Mouse (Mus musculus) intestine, embryonic 14.5 days (tissue): ENCODE results near the gene Dmbt1. TPM values are rescaled to one million over a fixed set of nuclear protein-coding genes. Genes with fewer than 3 reads are reported as not detected.

Source experiments
- ATAC-seq: fragments of 200-750 bp; cut with Nextera tagmentation; replicated peaks from 2 replicates; pipeline ENCODE4 v1.8.0; 2017; ENCODE audit warnings: low read depth, moderate number of reproducible peaks, moderate TSS enrichment, moderate library complexity; ENCODE audit not compliant: low FRiP score, low TSS enrichment
- DNase-seq: peaks from one replicate; pipeline ENCODE4 v3.0.0-alpha.2; 2018; ENCODE audit warnings: low spot score
- H3K27ac ChIP-seq: fragments of 300-500 bp; sonication (generic); 2 replicates; pipeline ENCODE4 v1.5.1; 2014; ENCODE audit warnings: low read depth, mild to moderate bottlenecking, control low read depth
- H3K27me3 ChIP-seq: fragments of 300-500 bp; sonication (generic); replicated peaks from 2 replicates; pipeline ENCODE4 v1.6.1; 2014; ENCODE audit warnings: low read length, control low read depth; ENCODE audit not compliant: control insufficient read depth, insufficient read depth
- H3K36me3 ChIP-seq: fragments of 300-500 bp; sonication (generic); 2 replicates; pipeline ENCODE4 v1.6.1; 2014; ENCODE audit warnings: low read length, control low read depth; ENCODE audit not compliant: control insufficient read depth, insufficient read depth
- H3K4me1 ChIP-seq: fragments of 300-500 bp; sonication (generic); replicated peaks from 2 replicates; pipeline ENCODE4 v1.6.1; 2014; ENCODE audit warnings: low read length, control low read depth, mixed read lengths; ENCODE audit not compliant: control insufficient read depth, insufficient read depth
- H3K4me2 ChIP-seq: fragments of 300-500 bp; sonication (generic); 2 replicates; pipeline ENCODE4 v1.6.1; 2014; ENCODE audit warnings: low read length
- H3K4me3 ChIP-seq: fragments of 300-500 bp; sonication (generic); 2 replicates; pipeline ENCODE4 v1.5.1; 2014; ENCODE audit warnings: low read depth, low read length, control low read depth, mixed read lengths
- H3K9ac ChIP-seq: fragments of 300-500 bp; sonication (generic); 2 replicates; pipeline ENCODE4 v1.6.1; 2014; ENCODE audit warnings: mild to moderate bottlenecking, low read length
- H3K9me3 ChIP-seq: fragments of 300-500 bp; sonication (generic); 2 replicates; pipeline ENCODE4 v1.6.1; 2016; ENCODE audit warnings: low read length, control low read depth; ENCODE audit not compliant: control insufficient read depth
- WGBS: fragments of 180-500 bp; shearing (Covaris S2); extraction: QIAGEN DNeasy Blood & Tissue Kit; methylation state at CpG from one replicate; pipeline ENCODE4 v1.1.7; 2014; 5-methylcytosine and 5-hydroxymethylcytosine counted together
- polyA plus RNA-seq: library from polyadenylated mRNA; unstranded; fragments of >200 nt; fragmentation: Nextera tagmentation; extraction: Ambion mirVana; gene quantifications from 2 replicates; pipeline ENCODE4 v1.2.1, GENCODE M21; 2014

Dmbt1 gene
- polyA plus RNA-seq = 33.3 and 78.2 TPM in 2 replicates

GRCm38 (mm10) chr7:131031755-131032154, at the start of gene Dmbt1:
Gene Dmbt1 (plus strand): TSS chr7:131032053.
- Histone ChIP-seq H3K27me3 (no peaks in the 10 kb centered on the region), H3K27ac (no peak within 1 kb of the TSS), H3K4me3 (no peak within 1 kb of the TSS), H3K9ac (no peak within 1 kb of the TSS), H3K4me1 (0 out of 2 replicates have a peak, but pooled peaks cover 2% of the 10 kb centered on the region), H3K4me2 (0 out of 2 replicates have a peak within 1 kb of the TSS, but pooled peaks have one; percentile 8), H3K36me3 (no peaks in the 10 kb centered on the region), H3K9me3 (no peaks in the 10 kb centered on the region)
- ATAC-seq (no peak; the same call in 1 of the 2 replicates), DNase-seq (no peak)
- 50% methylated on average over 5 of the region's 5 CpGs for WGBS

DNA sequence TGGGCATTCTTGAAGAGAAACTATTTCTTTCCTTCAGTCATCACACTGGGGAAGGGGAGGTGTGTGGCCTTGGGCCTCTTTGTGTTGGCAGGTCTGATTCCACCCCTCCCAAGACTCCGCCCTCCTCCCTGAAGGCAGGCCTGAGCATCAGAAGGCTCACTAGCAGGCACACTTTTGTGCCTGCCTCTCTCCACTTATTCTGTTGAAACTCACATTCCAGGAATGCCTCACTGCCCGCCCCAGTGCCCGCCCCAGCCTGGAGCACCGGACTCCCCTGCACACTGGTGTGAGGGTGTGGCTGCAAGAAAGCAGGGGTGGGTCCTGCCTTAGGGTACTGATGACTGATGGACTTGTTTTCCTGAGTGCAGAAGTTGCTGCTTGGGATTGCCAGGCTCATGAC, 49.5 kb upstream of the Dmbt1 start:
- Histone ChIP-seq H3K9me3 (no peaks in the 10 kb centered on the region), H3K9ac (no peak overlapping the region), H3K4me2 (no peak overlapping the region), H3K36me3 (no peaks in the 10 kb centered on the region), H3K27ac (no peak overlapping the region), H3K4me1 (0 out of 2 replicates have a peak, but pooled peaks cover 10% of the 10 kb centered on the region), H3K4me3 (no peak overlapping the region), H3K27me3 (no peaks in the 10 kb centered on the region)
- WGBS = 26% methylated on average over 4 of the region's 4 CpGs
- DNase-seq = no peak
- peak; percentile 73 for ATAC-seq

GRCm38 (mm10) chr7:130982881-130983280, 49.0 kb upstream of the Dmbt1 start:
- H3K36me3 ChIP-seq = no peaks in the 10 kb centered on the region
- no peak overlapping the region for H3K27ac ChIP-seq
- ATAC-seq = no peak
- H3K9me3 ChIP-seq = no peaks in the 10 kb centered on the region
- DNase-seq = no peak
- no peak overlapping the region for H3K4me2 ChIP-seq
- H3K9ac ChIP-seq = no peak overlapping the region
- H3K4me3 ChIP-seq = no peak overlapping the region
- WGBS = 78% methylated on average over 3 of the region's 3 CpGs
- 0 out of 2 replicates have a peak, but pooled peaks cover 6% of the 10 kb centered on the region for H3K4me1 ChIP-seq
- H3K27me3 ChIP-seq = no peaks in the 10 kb centered on the region

GRCm38 (mm10) chr7:130984294-130984693, 47.6 kb upstream of the Dmbt1 start:
- no peaks in the 10 kb centered on the region for H3K9me3 ChIP-seq
- no peak overlapping the region for H3K4me2 ChIP-seq
- no peak overlapping the region for H3K27ac ChIP-seq
- H3K4me3 ChIP-seq = no peak overlapping the region
- 82% methylated on average over 7 of the region's 7 CpGs for WGBS
- H3K36me3 ChIP-seq = no peaks in the 10 kb centered on the region
- H3K9ac ChIP-seq = no peak overlapping the region
- H3K4me1 ChIP-seq = peaks cover 12% of the 10 kb centered on the region; the same call in 1 of the 2 replicates
- ATAC-seq (no peak), DNase-seq (no peak)
- no peaks in the 10 kb centered on the region for H3K27me3 ChIP-seq

DNA sequence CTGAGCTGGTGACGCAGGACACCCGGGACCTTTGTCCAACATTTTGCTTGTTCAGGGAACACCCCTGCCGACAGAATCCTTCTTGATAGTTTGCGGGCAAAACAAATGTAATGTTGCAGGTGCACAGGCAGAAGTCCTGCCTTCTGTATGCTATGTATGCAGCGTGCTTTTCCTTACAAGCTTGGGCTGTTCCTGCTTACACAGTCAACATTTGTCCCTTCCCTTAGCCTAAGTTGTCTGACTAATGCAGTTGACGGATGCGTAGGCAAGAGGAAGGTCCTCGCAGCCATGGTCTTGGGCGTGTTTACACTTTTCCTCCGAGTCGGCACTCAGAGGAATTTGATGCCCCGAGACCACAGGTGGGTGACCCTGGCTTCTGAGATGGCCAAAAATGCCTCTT, 46.7 kb upstream of the Dmbt1 start:
- WGBS = 65% methylated on average over 12 of the region's 12 CpGs

GRCm38 (mm10) chr7:130985716-130986115, 46.1 kb upstream of the Dmbt1 start:
- Histone ChIP-seq H3K9me3 (no peaks in the 10 kb centered on the region), H3K4me3 (no peak overlapping the region), H3K36me3 (no peaks in the 10 kb centered on the region), H3K4me2 (no peak overlapping the region), H3K9ac (no peak overlapping the region), H3K4me1 (peaks cover 12% of the 10 kb centered on the region; the same call in 1 of the 2 replicates), H3K27ac (no peak overlapping the region), H3K27me3 (no peaks in the 10 kb centered on the region)
- ATAC-seq (no peak), DNase-seq (no peak)
- WGBS = 53% methylated on average over 3 of the region's 3 CpGs

More for the DNA sequence above, 46.7 kb upstream of the Dmbt1 start:
- Histone ChIP-seq H3K27ac (no peak overlapping the region), H3K4me3 (no peak overlapping the region), H3K9ac (no peak overlapping the region), H3K9me3 (no peaks in the 10 kb centered on the region), H3K4me1 (peaks cover 12% of the 10 kb centered on the region; the same call in 1 of the 2 replicates), H3K36me3 (no peaks in the 10 kb centered on the region), H3K27me3 (no peaks in the 10 kb centered on the region), H3K4me2 (no peak overlapping the region)
- DNase-seq (no peak), ATAC-seq (no peak)

DNA sequence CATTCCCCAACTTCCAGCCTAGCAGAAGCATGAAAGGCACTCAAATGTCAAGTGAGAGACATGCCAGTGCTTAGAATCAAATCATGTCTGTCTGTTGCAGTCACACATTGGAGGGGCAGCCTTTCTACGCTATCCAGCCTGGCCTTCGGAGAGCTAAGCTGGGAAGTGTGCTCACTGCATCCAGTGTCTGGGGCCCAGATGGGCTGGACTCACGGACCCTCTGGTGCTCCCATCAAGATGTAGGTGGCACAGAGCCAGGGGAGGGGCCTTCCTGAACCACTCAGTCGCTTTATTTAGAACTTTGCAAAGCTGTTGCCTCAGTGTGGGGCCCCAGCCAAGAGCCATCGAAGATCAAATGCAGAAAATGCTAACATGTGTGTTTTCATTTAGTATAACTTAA, 43.7 kb upstream of the Dmbt1 start:
- Histone ChIP-seq H3K4me1 (peaks cover 12% of the 10 kb centered on the region; the same call in 1 of the 2 replicates), H3K27me3 (no peaks in the 10 kb centered on the region), H3K27ac (no peak overlapping the region), H3K4me2 (no peak overlapping the region), H3K36me3 (no peaks in the 10 kb centered on the region), H3K4me3 (no peak overlapping the region), H3K9me3 (no peaks in the 10 kb centered on the region), H3K9ac (no peak overlapping the region)
- DNase-seq (no peak), ATAC-seq (no peak)
- WGBS = 59% methylated on average over 5 of the region's 5 CpGs

- Histone ChIP-seq H3K27me3 (no peaks in the 10 kb centered on the region), H3K27ac (no peak overlapping the region), H3K4me3 (no peak overlapping the region), H3K36me3 (no peaks in the 10 kb centered on the region), H3K9me3 (no peaks in the 10 kb centered on the region), H3K4me2 (no peak overlapping the region), H3K9ac (no peak overlapping the region), H3K4me1 (peaks cover 12% of the 10 kb centered on the region; the same call in 1 of the 2 replicates)
- DNase-seq (no peak), ATAC-seq (no peak)
- 62% methylated on average over 3 of the region's 3 CpGs for WGBS
Observed at GRCm38 (mm10) chr7:130989371-130989770, 42.5 kb upstream of the Dmbt1 start.

DNA sequence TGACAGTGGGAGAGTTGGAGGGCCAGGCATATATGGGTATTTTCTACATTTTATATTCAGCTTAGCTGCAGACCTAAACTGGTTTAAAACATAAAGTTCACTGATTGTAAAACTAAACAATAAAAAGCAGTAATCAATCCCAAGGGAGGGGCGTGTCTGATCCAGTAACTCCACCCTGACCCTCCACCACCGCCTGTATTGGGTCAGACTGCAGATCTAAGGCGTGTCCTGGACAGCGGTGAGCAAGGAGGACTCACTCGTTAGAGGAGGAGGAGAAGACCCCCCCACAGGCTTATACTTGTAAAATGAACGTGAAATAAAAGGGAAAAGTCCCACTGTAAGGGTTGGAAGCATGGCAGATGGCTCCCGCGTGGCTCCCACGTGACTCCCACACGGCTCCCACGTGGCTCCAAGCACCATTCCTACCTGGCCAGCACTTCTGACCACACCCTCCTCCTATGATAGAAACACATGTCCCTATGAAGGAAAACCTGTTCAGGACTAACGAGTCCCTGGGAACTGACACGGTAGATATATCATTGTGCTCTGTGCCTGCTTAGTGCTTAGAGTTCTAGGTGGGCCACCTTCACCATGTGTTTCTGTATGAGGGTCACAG, 40.6 kb upstream of the Dmbt1 start:
- Histone ChIP-seq H3K4me2 (no peak overlapping the region), H3K4me1 (peaks cover 5% of the 10 kb centered on the region; the same call in 1 of the 2 replicates), H3K27ac (no peak overlapping the region), H3K4me3 (no peak overlapping the region), H3K36me3 (no peaks in the 10 kb centered on the region), H3K27me3 (no peaks in the 10 kb centered on the region), H3K9ac (no peak overlapping the region), H3K9me3 (no peaks in the 10 kb centered on the region)
- 84% methylated on average over 13 of the region's 13 CpGs for WGBS
- ATAC-seq (0 out of 2 replicates have a peak, but pooled peaks have one; percentile 53), DNase-seq (no peak)
